Mouse (Mus musculus): Measurements from ENCODE around the gene Nrsn1.
"Not testable (repeated sequence)": the region's sequence is repeated elsewhere in the genome, so short reads cannot be mapped to it uniquely, and the experiment has no call there.

The Nrsn1 gene

GRCm38 (mm10) chr13:25270402-25270801 is at the start of gene Nrsn1:
Gene Nrsn1, minus strand, starts transcription at chr13:25270502.
- not testable (repeated sequence) for DNase-seq (ENCODE audit: low read depth)

GRCm38 (mm10) chr13:25312059-25312458 is 41.8 kb upstream of the Nrsn1 start:
- DNase-seq (ENCODE audit: low read depth), result no peak

GRCm38 (mm10) chr13:25310068-25310467 is 39.8 kb upstream of the Nrsn1 start:
- no peak for DNase-seq (ENCODE audit: low read depth)

DNA sequence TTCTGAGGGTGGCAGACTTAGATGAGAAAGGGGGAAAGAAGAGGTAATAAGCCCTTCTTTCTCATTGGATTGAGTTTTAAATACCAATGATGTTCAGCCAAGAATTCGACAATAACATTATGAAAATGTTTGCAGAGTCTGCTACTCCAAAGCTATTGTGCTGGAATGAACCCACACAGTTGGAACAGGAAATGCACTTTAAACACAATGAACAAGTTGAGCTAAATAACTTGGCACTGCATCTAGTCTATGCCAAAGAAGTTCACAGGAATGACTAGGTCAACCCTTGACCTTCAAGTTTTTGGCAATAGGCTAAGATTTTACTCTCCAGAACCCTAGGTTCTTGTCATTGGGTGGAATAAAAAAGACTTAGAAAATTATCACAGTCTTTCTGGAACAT is 18.4 kb upstream of the Nrsn1 start:
- DNase-seq (ENCODE audit: low read depth), result no peak

DNA sequence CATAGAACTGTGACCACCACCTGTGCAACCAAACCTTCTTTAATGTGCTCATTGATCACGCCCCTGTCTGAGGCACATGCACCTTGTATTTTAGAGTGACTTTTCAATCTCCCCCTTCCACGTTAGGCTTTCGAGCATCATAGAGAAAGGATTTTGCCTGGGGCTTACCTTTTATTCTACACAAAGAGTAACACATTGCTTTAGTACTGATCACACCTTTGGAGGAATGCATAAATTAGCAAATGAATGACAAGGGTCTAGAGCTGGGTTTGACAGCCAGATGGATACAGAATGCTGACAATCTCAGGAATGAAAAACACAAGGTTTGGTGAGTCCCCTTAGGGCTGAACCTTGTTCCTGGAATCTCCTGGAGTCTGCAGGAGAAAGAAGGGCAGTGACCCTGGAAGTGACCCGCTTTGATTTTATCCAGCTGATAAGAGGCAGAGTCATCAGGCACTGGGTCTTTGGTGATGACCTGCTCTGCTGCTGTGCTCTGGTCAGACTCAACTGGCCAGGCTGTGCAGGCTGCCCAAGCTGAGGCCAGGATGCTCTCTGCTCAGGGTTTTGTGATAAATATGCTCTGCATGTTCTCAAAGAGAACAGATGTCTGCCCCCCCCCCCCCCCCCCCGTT is 4.7 kb upstream of the Nrsn1 start:
- DNase-seq (ENCODE audit: low read depth), result no peak

GRCm38 (mm10) chr13:25272189-25272588 is 1.9 kb upstream of the Nrsn1 start:
- DNase-seq (ENCODE audit: low read depth), result no peak

- DNase-seq (ENCODE audit: low read depth), result no peak
Observed at GRCm38 (mm10) chr13:25269569-25270268, 583 bp downstream of the Nrsn1 start.

- DNase-seq (ENCODE audit: low read depth), result peak; percentile 22
Observed at GRCm38 (mm10) chr13:25269039-25269438, 1.3 kb downstream of the Nrsn1 start.

DNA sequence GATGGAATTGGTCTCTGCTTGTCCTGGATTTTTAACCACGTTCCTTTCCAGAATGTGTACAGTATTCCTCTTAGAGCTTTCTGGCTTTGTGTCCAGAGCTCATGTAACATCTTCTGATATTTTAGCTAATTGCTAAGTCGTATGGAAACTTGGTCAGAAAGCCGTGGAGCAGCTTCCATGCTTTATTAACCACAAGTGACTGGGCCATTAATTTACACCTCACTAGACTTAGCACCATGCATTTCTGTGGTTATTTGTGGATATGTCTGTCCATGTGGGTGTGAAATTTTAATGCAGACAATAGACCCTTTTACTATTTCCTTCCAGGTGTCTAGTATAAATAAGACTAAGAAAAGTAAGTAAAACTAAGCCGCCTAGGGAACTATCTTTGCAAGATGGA is 7.6 kb downstream of the Nrsn1 start:
- no peak for DNase-seq (ENCODE audit: low read depth)

GRCm38 (mm10) chr13:25257608-25258007 is 12.7 kb downstream of the Nrsn1 start:
- DNase-seq (ENCODE audit: low read depth), result no peak

DNA sequence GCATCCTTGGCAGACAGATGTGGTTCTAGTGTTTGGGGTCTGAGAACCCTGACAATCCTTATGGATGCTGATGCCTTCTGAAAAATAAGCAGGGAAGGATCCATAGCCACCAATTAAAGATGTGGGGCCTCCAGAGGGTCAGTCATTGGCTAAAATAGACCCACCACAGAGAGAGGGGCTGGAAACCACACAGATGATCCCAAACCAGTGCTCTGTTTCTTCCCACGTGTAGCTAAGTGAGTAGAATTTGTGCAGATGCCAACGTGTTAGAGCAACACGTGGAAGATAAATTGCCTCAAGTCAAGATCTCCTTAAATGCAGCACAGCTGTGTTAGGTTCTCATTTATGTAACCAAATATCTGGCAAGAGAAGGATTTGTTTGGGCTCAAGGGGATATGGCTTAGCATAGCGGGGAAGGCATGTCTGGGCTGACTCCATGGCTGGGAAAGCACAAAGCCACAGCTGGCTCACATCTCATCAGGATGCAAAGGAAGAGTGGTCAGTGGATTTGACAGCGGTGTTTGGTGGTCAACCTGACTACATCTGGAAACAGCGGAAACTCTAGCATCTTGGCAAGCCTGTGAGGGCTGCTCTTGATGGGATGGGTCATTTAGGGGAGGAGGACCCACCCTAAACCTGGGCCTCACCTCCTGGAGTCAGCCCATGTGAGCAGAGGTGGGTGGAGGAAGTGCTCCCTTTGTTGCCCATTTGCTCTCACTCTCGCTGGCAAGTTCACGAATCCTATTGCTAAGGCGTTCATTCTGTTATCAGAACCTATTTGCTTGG is 15.6 kb downstream of the Nrsn1 start:
- no peak for DNase-seq (ENCODE audit: low read depth)

DNA sequence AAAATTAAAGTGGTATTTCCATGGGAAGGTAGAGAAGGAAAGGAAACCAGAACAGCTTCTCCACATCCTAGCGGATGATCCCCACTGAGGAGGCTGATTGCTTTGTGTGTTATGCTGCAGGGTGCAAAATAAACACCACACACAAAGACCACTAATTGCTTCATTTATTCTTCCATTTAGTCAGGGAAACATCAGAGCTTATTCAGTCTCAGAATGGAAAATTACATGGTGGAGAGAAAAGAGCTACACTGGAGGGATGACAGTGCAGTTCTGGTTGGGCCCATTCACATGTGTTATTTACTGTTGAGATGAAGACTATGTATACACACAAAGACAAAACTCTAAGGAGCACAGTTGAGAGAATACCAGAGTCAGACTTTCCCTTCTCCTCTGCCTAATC is 18.4 kb downstream of the Nrsn1 start:
- DNase-seq (ENCODE audit: low read depth), result no peak

- DNase-seq (ENCODE audit: low read depth), result no peak
Observed at GRCm38 (mm10) chr13:25220186-25220787, 50.0 kb downstream of the Nrsn1 start.

DNA sequence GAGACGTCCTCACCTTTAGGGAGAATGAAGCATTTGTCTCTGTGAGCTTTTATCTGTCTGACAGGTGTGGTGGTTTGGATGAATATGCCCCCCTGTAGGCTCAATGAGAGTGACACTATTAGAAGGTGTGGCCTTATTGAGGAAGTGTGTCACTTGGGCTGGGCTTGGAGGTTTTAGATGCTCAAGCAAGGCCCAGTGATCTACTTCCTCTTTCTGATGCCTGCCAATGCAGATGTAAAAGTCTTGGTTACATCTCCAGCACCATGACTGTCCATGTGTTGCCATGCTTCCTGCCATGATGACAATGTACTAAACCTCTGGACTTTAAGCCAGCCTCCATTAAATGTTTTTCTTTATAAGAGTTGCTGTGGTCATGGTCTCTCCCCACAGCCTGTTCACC is 51.9 kb downstream of the Nrsn1 start:
- no peak for DNase-seq (ENCODE audit: low read depth)

DNA sequence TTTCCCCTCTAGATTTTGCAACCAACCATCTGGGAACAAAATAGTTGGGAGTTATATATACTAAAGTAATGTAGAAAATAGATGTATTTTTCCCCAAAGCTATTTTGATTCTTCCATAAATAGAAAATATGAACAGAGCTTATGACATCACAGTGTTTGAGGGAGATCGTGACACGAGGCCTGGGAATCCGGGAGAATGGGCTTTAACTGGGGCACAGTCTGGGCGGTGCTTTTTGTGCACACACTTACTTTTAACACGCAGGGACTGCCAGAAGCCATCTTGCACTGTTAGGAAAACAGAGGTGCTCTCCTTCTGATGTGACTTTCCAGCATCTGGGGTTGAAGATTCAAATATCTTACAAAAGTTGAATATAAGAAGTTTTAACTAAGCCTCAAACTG is 63.4 kb downstream of the Nrsn1 start:
- no peak for DNase-seq (ENCODE audit: low read depth)

Measured in induced T-regulatory cell, adult 2 months (primary cell).